Mouse (Mus musculus) limb, embryonic 12.5 days (tissue): ENCODE measurements around the gene Pbx1. TPM values are rescaled to one million over a fixed set of nuclear protein-coding genes. Genes with fewer than 3 reads are reported as not detected.

Experiments
- ATAC-seq: fragments of 200-750 bp; cut with Nextera tagmentation; 2 replicates; pipeline ENCODE4 v1.8.0; 2017; ENCODE audit warnings: low read depth, moderate TSS enrichment; ENCODE audit not compliant: insufficient number of reproducible peaks, insufficient read depth, low FRiP score, low TSS enrichment
- H3K27ac ChIP-seq: fragments of 300-500 bp; sonication (generic); 2 replicates; pipeline ENCODE4 v1.5.1; 2016; ENCODE audit warnings: mild to moderate bottlenecking, moderate library complexity
- H3K27me3 ChIP-seq: fragments of 300-500 bp; sonication (generic); 2 replicates; pipeline ENCODE4 v1.6.1; 2016; ENCODE audit warnings: mild to moderate bottlenecking, moderate library complexity
- H3K36me3 ChIP-seq: fragments of 300-500 bp; sonication (generic); 2 replicates; pipeline ENCODE4 v1.6.1; 2016; ENCODE audit warnings: mild to moderate bottlenecking, moderate library complexity
- H3K4me1 ChIP-seq: fragments of 300-500 bp; sonication (generic); replicated peaks from 2 replicates; pipeline ENCODE4 v1.6.1; 2016
- H3K4me2 ChIP-seq: fragments of 300-500 bp; sonication (generic); 2 replicates; pipeline ENCODE4 v1.6.1; 2016; ENCODE audit warnings: mild to moderate bottlenecking, moderate library complexity
- H3K4me3 ChIP-seq: fragments of 300-500 bp; sonication (generic); replicated peaks from 2 replicates; pipeline ENCODE4 v1.5.1; 2016; ENCODE audit warnings: mild to moderate bottlenecking
- H3K9ac ChIP-seq: fragments of 300-500 bp; sonication (generic); replicated peaks from 2 replicates; pipeline ENCODE4 v1.6.1; 2016; ENCODE audit warnings: mild to moderate bottlenecking, moderate library complexity
- H3K9me3 ChIP-seq: fragments of 300-500 bp; sonication (generic); 2 replicates; pipeline ENCODE4 v1.6.1; 2016; ENCODE audit warnings: mild to moderate bottlenecking, moderate library complexity
- WGBS: fragments of 180-500 bp; shearing (Covaris S2); methylation state at CpG from one replicate; pipeline ENCODE4 v1.1.7; 2016; 5-methylcytosine and 5-hydroxymethylcytosine counted together
- polyA plus RNA-seq: library from polyadenylated mRNA; unstranded; fragments of >200 nt; fragmentation: Nextera tagmentation; extraction: Ambion mirVana; gene quantifications from 2 replicates; pipeline ENCODE4 v1.2.1, GENCODE M21; 2016

The Pbx1 gene
- polyA plus RNA-seq, 1 experiment from 2014 or later: 32.9 TPM

DNA sequence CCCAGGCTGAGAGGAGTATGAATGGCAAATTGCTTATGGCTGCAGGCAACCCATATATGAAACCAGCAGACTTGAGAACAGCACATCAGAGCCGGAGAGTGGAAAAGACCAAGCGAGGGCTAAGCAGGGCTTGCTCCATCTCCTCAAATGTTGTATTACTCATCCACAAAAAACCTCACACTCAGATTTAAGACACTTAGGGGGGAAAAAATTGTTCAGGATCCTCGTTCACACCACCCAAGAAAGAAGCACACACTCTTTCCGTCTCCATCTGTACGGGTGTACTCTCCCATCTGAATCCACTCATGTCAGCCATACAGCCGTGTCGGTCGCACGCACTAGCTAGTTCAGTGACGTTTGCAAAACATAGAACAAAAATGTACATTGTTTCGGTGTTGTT is 69.0 kb downstream of the Pbx1 start:
- no peak overlapping the region for H3K9ac ChIP-seq
- peaks cover 41% of the 10 kb centered on the region for H3K4me1 ChIP-seq
- H3K4me3 ChIP-seq: no peak overlapping the region
- H3K36me3 ChIP-seq: 0 out of 2 replicates have a peak, but pooled peaks cover 3% of the 10 kb centered on the region
- peaks cover 3% of the 10 kb centered on the region; the same call in 1 of the 2 replicates for H3K27me3 ChIP-seq
- no peak overlapping the region for H3K4me2 ChIP-seq
- H3K9me3 ChIP-seq: no peaks in the 10 kb centered on the region
- no peak overlapping the region for H3K27ac ChIP-seq
- ATAC-seq: no peak
- 77% methylated on average over 11 of the region's 11 CpGs for WGBS

DNA sequence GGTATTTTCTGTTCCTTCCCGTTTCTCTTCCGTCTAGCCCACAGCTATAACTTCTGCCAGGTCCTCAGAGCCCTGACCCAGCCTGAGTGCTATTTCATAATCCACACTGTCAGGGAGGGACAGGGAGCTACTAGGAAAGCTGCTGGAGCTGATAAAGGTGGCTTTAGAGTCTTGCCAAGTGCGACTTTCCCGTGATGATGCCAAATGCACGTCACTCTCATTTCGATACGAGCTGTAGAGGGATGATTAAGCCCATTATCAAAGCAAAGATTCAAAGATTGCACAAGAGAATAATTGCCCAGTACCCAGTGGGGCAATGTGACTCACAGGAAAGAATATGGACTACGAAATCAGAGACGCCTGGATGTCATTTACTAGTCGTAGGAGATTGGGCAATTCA is 69.6 kb downstream of the Pbx1 start:
- ATAC-seq: no peak
- H3K4me2 ChIP-seq: no peak overlapping the region
- H3K9me3 ChIP-seq: no peaks in the 10 kb centered on the region
- no peak overlapping the region for H3K4me3 ChIP-seq
- no peak overlapping the region for H3K27ac ChIP-seq
- H3K27me3 ChIP-seq: peaks cover 3% of the 10 kb centered on the region; the same call in 1 of the 2 replicates
- H3K36me3 ChIP-seq: 0 out of 2 replicates have a peak, but pooled peaks cover 3% of the 10 kb centered on the region
- peaks cover 41% of the 10 kb centered on the region for H3K4me1 ChIP-seq
- WGBS: 80% methylated on average over 10 of the region's 10 CpGs
- H3K9ac ChIP-seq: no peak overlapping the region

DNA sequence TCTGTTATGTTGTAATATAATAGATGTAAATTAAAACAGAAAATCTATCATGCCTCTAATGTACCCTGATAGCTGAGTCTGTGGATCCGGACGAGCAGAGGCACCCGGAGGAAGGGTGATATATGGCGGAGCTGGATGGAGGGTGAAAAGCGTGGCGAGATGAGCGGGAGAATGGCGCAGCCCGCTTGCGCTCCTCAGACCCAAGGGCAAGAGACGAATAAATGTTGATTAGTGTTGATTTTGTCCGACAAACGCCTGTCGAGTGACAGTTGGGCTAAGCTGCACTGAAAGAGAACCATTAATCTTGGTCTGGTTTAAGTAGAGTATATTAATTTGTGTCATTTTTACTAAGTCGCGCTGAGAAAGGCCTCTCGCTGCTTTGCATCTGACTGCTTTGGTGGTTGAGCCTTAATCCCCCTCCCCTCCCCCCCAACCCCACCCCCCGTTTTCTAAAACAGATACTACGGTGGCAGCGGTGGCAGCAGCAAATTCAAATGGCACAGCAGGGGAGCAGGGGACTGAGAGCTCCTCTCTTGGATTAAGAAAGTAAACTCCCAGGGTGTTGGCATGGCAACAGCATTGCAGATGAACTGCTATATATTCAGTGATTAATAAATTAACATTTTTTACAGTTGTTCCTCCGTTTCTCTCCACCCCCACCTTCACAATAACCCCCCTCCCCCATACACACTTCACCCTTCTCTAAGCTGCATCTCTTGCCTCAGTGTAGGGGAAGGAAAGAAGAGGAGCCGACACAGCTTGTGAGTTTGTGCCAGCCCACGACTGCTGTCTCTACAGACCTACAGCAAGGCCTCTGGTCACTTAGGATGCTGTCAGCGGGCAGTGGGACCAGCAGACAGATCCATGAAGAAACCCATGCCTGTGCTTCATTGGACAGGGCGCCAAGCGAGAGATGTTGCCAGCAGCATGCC is 74.1 kb downstream of the Pbx1 start:
- Histone ChIP-seq H3K27ac (peak overlapping the region; percentile 7; the same call in 1 of the 2 replicates), H3K36me3 (no peaks in the 10 kb centered on the region), H3K4me1 (peaks cover 58% of the 10 kb centered on the region), H3K4me2 (peak overlapping the region; percentile 45), H3K4me3 (no peak overlapping the region), H3K9ac (no peak overlapping the region), H3K9me3 (no peaks in the 10 kb centered on the region), H3K27me3 (peaks cover 3% of the 10 kb centered on the region; the same call in 1 of the 2 replicates)
- WGBS: 13% methylated on average over 26 of the region's 26 CpGs
- no peak for ATAC-seq

DNA sequence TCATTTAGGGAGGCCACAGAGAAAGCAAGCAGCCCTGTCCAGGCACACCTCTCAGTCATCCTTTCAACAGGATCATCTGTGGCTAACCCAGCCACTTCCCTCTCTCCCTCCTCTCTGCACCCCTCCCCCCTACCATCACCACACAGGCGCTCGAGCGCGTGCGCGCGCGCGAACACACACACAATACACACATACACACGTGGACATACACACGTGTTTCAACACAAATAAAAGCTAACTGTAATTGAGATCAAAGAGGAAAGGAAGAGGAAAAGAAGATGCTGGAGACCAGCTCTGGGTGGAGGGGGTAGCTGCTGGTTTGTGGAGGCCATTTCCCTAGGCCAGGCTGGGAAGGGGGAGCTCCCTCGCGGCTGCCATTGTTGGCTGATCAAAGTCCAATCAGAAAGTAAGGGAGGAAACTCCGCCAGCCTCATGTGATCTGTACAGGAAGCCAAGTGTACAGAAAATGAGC is 75.1 kb downstream of the Pbx1 start:
- peaks cover 3% of the 10 kb centered on the region; the same call in 1 of the 2 replicates for H3K27me3 ChIP-seq
- 0 out of 2 replicates have a peak, but pooled peaks have one; percentile 34 for ATAC-seq
- H3K36me3 ChIP-seq: no peaks in the 10 kb centered on the region
- no peaks in the 10 kb centered on the region for H3K9me3 ChIP-seq
- peak overlapping the region; percentile 45 for H3K4me2 ChIP-seq
- no peak overlapping the region for H3K27ac ChIP-seq
- WGBS: 14% methylated on average over 14 of the region's 14 CpGs
- no peak overlapping the region; the same call in 1 of the 2 replicates for H3K4me3 ChIP-seq
- no peak overlapping the region for H3K9ac ChIP-seq
- H3K4me1 ChIP-seq: peaks cover 67% of the 10 kb centered on the region

DNA sequence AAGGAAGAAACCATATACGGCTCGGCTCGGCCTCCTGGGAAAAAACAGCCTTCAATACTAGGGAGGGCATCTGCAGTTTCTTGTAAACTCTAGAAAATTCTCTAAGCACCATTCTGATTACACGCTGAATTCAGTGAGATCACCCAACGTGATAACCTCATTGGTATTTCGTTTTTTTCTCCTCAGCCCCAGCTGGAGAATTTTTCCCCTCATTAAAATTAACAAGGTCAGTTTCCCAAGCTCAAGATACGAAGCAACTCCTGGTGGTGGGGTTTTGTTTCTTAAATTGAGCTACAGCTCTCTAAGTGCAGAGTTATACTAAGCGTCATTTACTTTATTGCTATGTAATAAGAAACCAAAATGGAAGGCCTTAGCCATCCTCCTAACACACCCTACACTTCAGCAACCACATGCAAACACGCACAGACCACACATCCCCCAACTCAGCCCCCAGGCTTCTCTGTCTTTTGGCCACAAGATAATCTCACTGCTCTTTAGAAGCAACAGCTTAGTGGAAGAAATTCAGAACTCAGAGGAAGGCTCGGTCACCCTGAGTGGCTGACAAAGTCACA is 76.0 kb downstream of the Pbx1 start:
- Histone ChIP-seq H3K36me3 (no peaks in the 10 kb centered on the region), H3K4me3 (no peak overlapping the region), H3K27ac (peak overlapping the region; percentile 73), H3K4me1 (peaks cover 70% of the 10 kb centered on the region), H3K27me3 (peaks cover 3% of the 10 kb centered on the region; the same call in 1 of the 2 replicates), H3K9me3 (no peaks in the 10 kb centered on the region), H3K9ac (no peak overlapping the region), H3K4me2 (peak overlapping the region; percentile 9; the same call in 1 of the 2 replicates)
- WGBS: 19% methylated on average over 10 of the region's 10 CpGs
- ATAC-seq: peak; percentile 79; the same call in 1 of the 2 replicates

DNA sequence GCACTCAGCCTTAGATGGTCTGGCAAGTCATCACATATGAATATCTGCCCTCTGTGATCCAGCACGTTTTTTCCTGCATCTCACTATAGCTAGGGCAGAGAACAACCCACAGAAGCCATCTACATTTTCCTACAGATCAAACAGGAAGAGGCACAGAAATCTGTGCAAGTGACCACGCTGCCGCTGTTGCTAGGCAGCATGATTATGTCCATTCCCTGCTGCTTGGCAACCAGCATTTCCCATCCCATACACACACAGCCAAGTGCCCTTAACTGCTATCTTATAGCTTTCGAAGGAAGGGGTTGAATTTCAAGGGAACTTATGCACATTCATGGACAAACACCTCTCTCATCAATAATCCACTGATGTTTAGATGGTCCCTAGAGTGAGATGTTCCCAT is 77.1 kb downstream of the Pbx1 start:
- H3K36me3 ChIP-seq: no peaks in the 10 kb centered on the region
- no peak overlapping the region for H3K27ac ChIP-seq
- H3K4me2 ChIP-seq: no peak overlapping the region
- 41% methylated on average over 4 of the region's 4 CpGs for WGBS
- peaks cover 3% of the 10 kb centered on the region; the same call in 1 of the 2 replicates for H3K27me3 ChIP-seq
- no peak overlapping the region for H3K9ac ChIP-seq
- peaks cover 77% of the 10 kb centered on the region for H3K4me1 ChIP-seq
- H3K4me3 ChIP-seq: no peak overlapping the region
- no peak for ATAC-seq
- no peaks in the 10 kb centered on the region for H3K9me3 ChIP-seq

DNA sequence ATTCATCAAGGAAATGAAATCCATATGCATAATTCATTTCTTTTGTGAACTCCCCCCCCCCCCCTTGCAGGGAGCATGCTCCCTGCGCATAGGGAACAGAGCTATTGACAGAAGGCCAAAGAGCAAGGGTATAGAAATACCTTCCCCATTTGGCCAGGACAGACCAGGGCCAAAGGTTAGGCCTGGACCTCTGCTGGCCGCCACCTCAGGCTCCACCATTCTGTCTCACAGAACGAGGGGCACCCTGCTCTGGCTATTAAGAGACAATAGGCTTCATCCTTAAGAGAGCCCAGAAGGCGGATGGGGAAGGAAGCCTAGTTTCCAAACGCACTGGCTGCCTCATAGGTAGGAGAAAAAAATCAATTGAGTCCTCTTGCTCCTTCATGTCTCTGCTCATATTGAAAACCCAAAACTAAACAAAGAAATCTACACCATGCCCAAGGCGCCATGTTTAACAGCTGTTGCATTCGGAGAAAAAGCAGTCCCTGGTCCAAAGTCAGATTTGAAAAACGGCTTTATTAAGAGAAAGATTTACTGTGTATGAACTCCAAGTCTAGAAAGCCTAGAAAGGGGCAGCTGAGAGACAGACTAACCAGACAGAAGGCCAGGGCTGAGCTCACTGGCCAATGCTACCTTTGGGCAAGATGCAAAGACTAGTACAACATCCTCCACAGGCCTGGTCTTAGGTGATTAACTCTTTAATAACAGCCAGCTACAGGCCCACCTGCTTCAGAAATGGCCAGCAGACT is 83.9 kb downstream of the Pbx1 start:
- ATAC-seq: no peak

DNA sequence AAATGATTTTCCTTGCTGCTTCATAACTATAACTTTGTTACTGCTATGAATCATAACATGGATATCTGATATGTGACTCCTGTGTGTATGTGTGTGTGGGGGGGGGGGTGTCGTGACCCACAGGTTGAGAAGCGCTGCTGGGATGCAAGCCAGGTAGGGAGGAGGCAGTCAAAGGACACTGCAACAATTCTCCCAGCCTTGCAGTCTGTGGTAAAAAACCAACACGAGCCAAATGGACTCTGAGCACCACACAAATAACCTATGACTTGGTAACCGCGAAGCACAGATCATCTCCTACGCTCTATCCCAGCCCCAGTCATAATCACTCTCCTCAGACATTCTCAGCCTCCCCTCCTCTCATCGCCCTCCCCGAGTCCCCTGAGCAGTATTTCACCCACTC is 87.2 kb downstream of the Pbx1 start:
- Histone ChIP-seq H3K4me3 (no peak overlapping the region), H3K36me3 (no peaks in the 10 kb centered on the region), H3K27ac (peak overlapping the region; percentile 35; the same call in 1 of the 2 replicates), H3K4me1 (peaks cover 53% of the 10 kb centered on the region), H3K27me3 (no peaks in the 10 kb centered on the region), H3K9me3 (no peaks in the 10 kb centered on the region), H3K4me2 (no peak overlapping the region), H3K9ac (no peak overlapping the region)
- no peak for ATAC-seq
- WGBS: 64% methylated on average over 8 of the region's 8 CpGs

More for the DNA sequence above, 83.9 kb downstream of the Pbx1 start:
- Histone ChIP-seq H3K4me1 (peaks cover 54% of the 10 kb centered on the region), H3K4me3 (no peak overlapping the region), H3K27me3 (no peaks in the 10 kb centered on the region), H3K36me3 (no peaks in the 10 kb centered on the region), H3K27ac (no peak overlapping the region), H3K4me2 (no peak overlapping the region), H3K9ac (no peak overlapping the region), H3K9me3 (no peaks in the 10 kb centered on the region)
- 76% methylated on average over 8 of the region's 8 CpGs for WGBS

DNA sequence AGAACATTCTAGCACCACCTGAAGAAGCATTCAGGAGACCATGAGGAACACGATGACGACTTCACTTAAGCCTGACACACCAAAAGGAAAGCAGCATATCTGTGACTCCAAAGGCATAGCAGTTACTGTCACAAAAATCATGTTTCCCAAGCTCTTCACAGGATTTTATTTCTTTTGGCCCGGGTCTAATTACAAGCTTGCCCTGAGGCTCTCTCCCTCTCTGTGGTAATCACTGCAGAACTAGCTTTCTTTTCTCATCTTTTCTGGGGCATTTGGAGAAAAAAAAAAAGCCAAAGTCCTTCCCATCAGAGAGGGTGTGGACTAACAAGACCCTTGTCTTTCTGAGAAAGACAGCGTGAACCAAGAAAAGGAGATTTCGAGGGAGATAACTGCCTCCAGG is 87.8 kb downstream of the Pbx1 start:
- Histone ChIP-seq H3K9me3 (no peaks in the 10 kb centered on the region), H3K27me3 (no peaks in the 10 kb centered on the region), H3K4me2 (no peak overlapping the region), H3K4me3 (no peak overlapping the region), H3K4me1 (peaks cover 53% of the 10 kb centered on the region), H3K9ac (no peak overlapping the region), H3K36me3 (no peaks in the 10 kb centered on the region), H3K27ac (no peak overlapping the region)
- WGBS: 77% methylated on average over 5 of the region's 5 CpGs
- ATAC-seq: no peak

DNA sequence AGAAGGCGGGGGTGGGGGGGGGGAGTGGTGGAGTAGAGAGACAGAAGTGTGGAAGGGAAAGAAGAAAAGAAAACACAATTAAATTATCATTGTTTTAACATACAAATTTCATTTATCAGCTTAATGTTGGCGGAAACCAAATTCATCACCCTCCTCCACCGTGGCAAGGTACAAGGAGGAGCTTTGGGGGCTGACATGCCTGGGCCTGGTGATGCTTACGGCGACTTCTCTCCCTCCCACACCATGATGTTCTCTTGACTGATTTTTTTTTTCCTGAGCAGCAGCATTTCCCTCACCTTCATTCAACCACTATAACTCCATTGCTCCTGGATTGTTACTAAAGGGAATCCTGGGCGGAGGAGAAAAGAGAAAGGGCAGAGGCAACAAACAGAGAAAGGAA is 89.8 kb downstream of the Pbx1 start:
- Histone ChIP-seq H3K4me3 (no peak overlapping the region), H3K36me3 (no peaks in the 10 kb centered on the region), H3K27me3 (no peaks in the 10 kb centered on the region), H3K27ac (no peak overlapping the region), H3K4me2 (peak overlapping the region; percentile 40), H3K4me1 (peaks cover 53% of the 10 kb centered on the region), H3K9ac (no peak overlapping the region), H3K9me3 (no peaks in the 10 kb centered on the region)
- WGBS: 48% methylated on average over 5 of the region's 6 CpGs
- no peak for ATAC-seq
